Mouse (Mus musculus) neural tube, embryonic 14.5 days (tissue): ENCODE measurements at regions not wholly inside any gene's neighbourhood (a gene's known extent, or its start where the extent isn't known, plus 50 kb on each side); places are given as distances from the start of the nearest gene placed in this dataset.

Source experiments
- ATAC-seq: fragments of 200-750 bp; cut with Nextera tagmentation; 2 replicates; pipeline ENCODE4 v1.8.0; 2017; ENCODE audit warnings: low read depth, mild to moderate bottlenecking, moderate TSS enrichment, moderate library complexity
- H3K27ac ChIP-seq: fragments of 300-500 bp; sonication (generic); 2 replicates; pipeline ENCODE4 v1.5.1; 2014; ENCODE audit warnings: low read depth, mild to moderate bottlenecking, control low read depth, low read length, moderate library complexity, mixed read lengths
- H3K27me3 ChIP-seq: fragments of 300-500 bp; sonication (generic); 2 replicates; pipeline ENCODE4 v1.6.1; 2014; ENCODE audit warnings: low read length; ENCODE audit not compliant: control insufficient read depth, insufficient read depth
- H3K36me3 ChIP-seq: fragments of 300-500 bp; sonication (generic); 2 replicates; pipeline ENCODE4 v1.6.1; 2014; ENCODE audit warnings: low read length, mixed read lengths; ENCODE audit not compliant: control insufficient read depth, insufficient read depth
- H3K4me1 ChIP-seq: fragments of 300-500 bp; sonication (generic); 2 replicates; pipeline ENCODE4 v1.6.1; 2014; ENCODE audit warnings: low read length; ENCODE audit not compliant: control insufficient read depth, insufficient read depth
- H3K4me2 ChIP-seq: fragments of 300-500 bp; sonication (generic); 2 replicates; pipeline ENCODE4 v1.6.1; 2014; ENCODE audit warnings: mild to moderate bottlenecking, low read depth, low read length, control low read depth
- H3K4me3 ChIP-seq: fragments of 300-500 bp; sonication (generic); 2 replicates; pipeline ENCODE4 v1.5.1; 2014; ENCODE audit warnings: low read depth, low read length, control low read depth, mixed read lengths
- H3K9ac ChIP-seq: fragments of 300-500 bp; sonication (generic); replicated peaks from 2 replicates; pipeline ENCODE4 v1.6.1; 2014; ENCODE audit warnings: low read depth, mild to moderate bottlenecking, control low read depth, low read length, mixed read lengths
- H3K9me3 ChIP-seq: fragments of 300-500 bp; sonication (generic); 2 replicates; pipeline ENCODE4 v1.6.1; 2016; ENCODE audit warnings: low read length; ENCODE audit not compliant: control insufficient read depth
- WGBS: fragments of 180-500 bp; shearing (Covaris S2); extraction: QIAGEN DNeasy Blood & Tissue Kit; methylation state at CpG from one replicate; pipeline ENCODE4 v1.1.7; 2014; 5-methylcytosine and 5-hydroxymethylcytosine counted together

GRCm38 (mm10) chr2:134696394-134696793 lies 52.4 kb upstream of the Tmx4 start:
- no peaks in the 10 kb centered on the region for H3K36me3 ChIP-seq
- H3K4me1 ChIP-seq, result no peaks in the 10 kb centered on the region
- no peak overlapping the region for H3K4me3 ChIP-seq
- no peaks in the 10 kb centered on the region for H3K9me3 ChIP-seq
- 95% methylated on average over 2 of the region's 2 CpGs for WGBS
- H3K27ac ChIP-seq, result no peak overlapping the region
- no peaks in the 10 kb centered on the region for H3K27me3 ChIP-seq
- no peak overlapping the region for H3K9ac ChIP-seq
- ATAC-seq, result no peak
- no peak overlapping the region for H3K4me2 ChIP-seq
